Mouse (Mus musculus) liver, embryonic 15.5 days (tissue): ENCODE data around the gene Lingo1. TPM values are rescaled to one million over a fixed set of nuclear protein-coding genes. Genes with fewer than 3 reads are reported as not detected.

Experiments
- ATAC-seq: fragments of 200-750 bp; cut with Nextera tagmentation; 2 replicates; pipeline ENCODE4 v1.8.0; 2017; ENCODE audit warnings: moderate number of reproducible peaks, mild to moderate bottlenecking, moderate library complexity; ENCODE audit not compliant: insufficient read depth
- H3K27ac ChIP-seq: fragments of 300-500 bp; sonication (generic); replicated peaks from 2 replicates; pipeline ENCODE4 v1.5.1; 2015; ENCODE audit warnings: mild to moderate bottlenecking, inconsistent platforms
- H3K27me3 ChIP-seq: fragments of 300-500 bp; sonication (generic); 2 replicates; pipeline ENCODE4 v1.6.1; 2015; ENCODE audit warnings: mild to moderate bottlenecking, inconsistent platforms
- H3K36me3 ChIP-seq: fragments of 300-500 bp; sonication (generic); replicated peaks from 2 replicates; pipeline ENCODE4 v1.6.1; 2015; ENCODE audit warnings: moderate library complexity, mild to moderate bottlenecking, inconsistent platforms
- H3K4me1 ChIP-seq: fragments of 300-500 bp; sonication (generic); replicated peaks from 2 replicates; pipeline ENCODE4 v1.6.1; 2015; ENCODE audit warnings: inconsistent platforms
- H3K4me2 ChIP-seq: fragments of 300-500 bp; sonication (generic); 2 replicates; pipeline ENCODE4 v1.6.1; 2015; ENCODE audit warnings: moderate library complexity, mild to moderate bottlenecking, inconsistent platforms
- H3K4me3 ChIP-seq: fragments of 300-500 bp; sonication (generic); replicated peaks from 2 replicates; pipeline ENCODE4 v1.5.1; 2015; ENCODE audit warnings: mild to moderate bottlenecking, inconsistent platforms
- H3K9ac ChIP-seq: fragments of 300-500 bp; sonication (generic); 2 replicates; pipeline ENCODE4 v1.6.1; 2015; ENCODE audit warnings: moderate library complexity, mild to moderate bottlenecking, inconsistent platforms
- H3K9me3 ChIP-seq: fragments of 300-500 bp; sonication (generic); replicated peaks from 2 replicates; pipeline ENCODE4 v1.6.1; 2016; ENCODE audit warnings: inconsistent platforms
- WGBS: fragments of 180-500 bp; shearing (Covaris S2); methylation state at CpG from one replicate; pipeline ENCODE4 v1.1.7; 2015; ENCODE audit warnings: mixed read lengths; ENCODE audit not compliant: insufficient replicate concordance; 5-methylcytosine and 5-hydroxymethylcytosine counted together
- polyA plus RNA-seq: library from polyadenylated mRNA; unstranded; fragments of >200 nt; fragmentation: Nextera tagmentation; extraction: Ambion mirVana; gene quantifications from 2 replicates; pipeline ENCODE4 v1.2.1, GENCODE M21; 2015

The Lingo1 gene
- polyA plus RNA-seq, 1 experiment from 2014 or later: 0.24 TPM

DNA sequence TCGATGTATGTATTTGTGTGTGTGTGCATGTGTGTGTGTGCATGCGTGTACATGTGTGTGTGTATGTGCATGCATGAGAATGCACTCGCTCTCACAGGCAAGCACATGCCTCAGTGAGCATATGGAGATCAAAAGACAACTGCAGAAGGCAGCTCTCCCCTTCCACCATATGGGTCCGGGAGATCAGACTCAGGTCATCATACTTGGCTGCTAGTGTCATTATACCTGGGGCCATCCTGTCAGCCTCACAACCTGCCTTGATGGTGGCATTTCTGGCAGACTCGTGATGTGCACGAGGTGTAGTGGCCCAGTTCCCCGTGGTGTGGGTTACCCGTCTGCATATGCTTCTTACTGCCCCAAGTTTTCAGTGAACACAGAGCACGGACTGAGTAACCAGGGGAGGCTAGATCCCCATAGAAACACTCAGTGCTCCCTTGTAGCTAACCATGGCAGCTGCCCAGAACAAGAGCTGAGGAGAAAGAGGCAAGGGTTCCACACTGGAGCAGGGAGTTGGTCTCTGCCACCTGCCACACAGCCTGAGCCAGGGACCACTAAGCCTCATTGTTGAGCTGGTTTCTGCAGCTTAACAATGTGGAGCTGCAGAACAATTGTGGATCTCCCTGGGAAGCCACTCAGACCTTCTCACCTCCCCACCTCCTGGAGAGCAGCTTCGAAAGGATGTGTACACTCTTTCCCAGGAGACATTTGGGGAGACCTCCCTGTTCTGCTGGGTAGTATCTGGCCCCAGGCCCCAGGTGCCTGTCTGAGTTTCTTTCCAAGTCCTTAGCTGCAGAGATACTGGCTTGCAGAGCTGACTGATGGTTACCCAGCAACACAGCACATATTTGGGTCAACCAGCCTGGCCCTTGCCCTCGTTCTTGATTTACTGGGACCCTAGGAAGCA lies 212.9 kb downstream of the Lingo1 start:
- no peaks in the 10 kb centered on the region for H3K36me3 ChIP-seq
- 61% methylated on average over 11 of the region's 11 CpGs for WGBS
- H3K4me1 ChIP-seq: no peaks in the 10 kb centered on the region
- ATAC-seq: no peak
- H3K9me3 ChIP-seq: no peaks in the 10 kb centered on the region
- H3K27me3 ChIP-seq: no peaks in the 10 kb centered on the region
- no peak overlapping the region for H3K9ac ChIP-seq
- H3K4me2 ChIP-seq: no peak overlapping the region
- no peak overlapping the region for H3K4me3 ChIP-seq
- no peak overlapping the region for H3K27ac ChIP-seq

DNA sequence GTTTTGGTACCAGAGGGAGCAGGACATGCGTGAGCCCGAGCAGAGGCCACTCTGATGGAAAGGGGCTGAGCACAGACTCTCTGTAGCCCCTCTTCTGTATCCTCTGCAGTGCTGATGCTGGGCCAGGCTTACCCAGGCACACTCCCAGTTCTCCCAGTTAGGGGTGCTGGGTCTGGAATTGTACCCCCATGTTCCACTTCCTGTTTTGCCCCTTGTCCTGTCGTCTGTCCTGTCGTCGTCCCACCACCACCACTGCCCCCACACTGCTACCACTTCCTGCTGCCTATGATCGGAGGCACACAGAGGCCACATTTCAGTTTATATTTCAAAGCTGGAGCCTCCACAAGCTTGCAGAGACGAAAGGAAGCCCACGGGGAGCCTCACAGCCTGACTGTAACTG lies 213.6 kb downstream of the Lingo1 start:
- Histone ChIP-seq H3K27me3 (no peaks in the 10 kb centered on the region), H3K4me1 (no peaks in the 10 kb centered on the region), H3K27ac (no peak overlapping the region), H3K9ac (no peak overlapping the region), H3K4me2 (no peak overlapping the region), H3K36me3 (no peaks in the 10 kb centered on the region), H3K4me3 (no peak overlapping the region), H3K9me3 (no peaks in the 10 kb centered on the region)
- no peak for ATAC-seq
- 18% methylated on average over 8 of the region's 8 CpGs for WGBS

DNA sequence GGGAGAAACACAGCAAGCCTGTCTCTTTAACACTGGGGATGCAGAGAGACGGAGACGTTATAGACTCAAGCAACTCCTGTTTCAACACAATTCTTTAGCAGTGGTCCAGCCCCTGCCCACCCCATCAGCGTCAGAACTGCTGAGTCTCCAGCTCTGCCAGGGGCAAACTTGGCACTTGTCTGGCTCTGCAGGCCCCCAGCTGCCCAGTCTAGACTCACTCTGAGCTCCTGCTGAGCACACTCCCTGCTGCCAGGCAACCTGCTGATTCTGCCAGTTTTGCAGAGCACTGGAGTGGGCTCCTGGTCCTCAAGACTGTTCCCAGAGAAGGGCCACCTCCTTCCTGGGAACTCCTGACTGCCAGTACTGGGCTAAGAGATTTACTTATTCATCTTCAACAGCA lies 214.6 kb downstream of the Lingo1 start:
- ATAC-seq: no peak
- Histone ChIP-seq H3K4me3 (no peak overlapping the region), H3K27me3 (no peaks in the 10 kb centered on the region), H3K4me1 (no peaks in the 10 kb centered on the region), H3K4me2 (no peak overlapping the region), H3K9me3 (no peaks in the 10 kb centered on the region), H3K36me3 (no peaks in the 10 kb centered on the region), H3K27ac (no peak overlapping the region), H3K9ac (no peak overlapping the region)
- 58% methylated on average over 3 of the region's 3 CpGs for WGBS

DNA sequence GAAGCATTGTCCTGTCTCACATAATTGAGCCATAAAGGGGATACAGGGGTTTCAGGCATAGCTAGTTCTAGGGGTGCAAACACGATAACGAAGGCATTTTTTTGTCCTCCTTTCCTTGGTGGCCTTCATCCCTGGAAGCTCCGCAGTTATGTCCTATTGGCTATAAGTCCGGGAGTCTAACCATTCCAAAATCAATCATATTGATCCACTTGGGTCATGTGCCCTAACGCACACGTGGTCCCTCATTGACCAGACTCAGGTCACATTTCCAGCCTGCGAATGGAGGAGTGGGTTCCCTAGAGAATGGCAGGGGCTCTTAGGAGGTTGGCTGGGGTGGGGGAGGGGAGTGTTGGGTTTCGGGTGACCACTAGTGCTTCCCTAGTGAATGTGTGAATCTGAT lies 215.3 kb downstream of the Lingo1 start:
- Histone ChIP-seq H3K9ac (no peak overlapping the region), H3K4me1 (no peaks in the 10 kb centered on the region), H3K36me3 (no peaks in the 10 kb centered on the region), H3K27ac (no peak overlapping the region), H3K4me2 (no peak overlapping the region), H3K27me3 (no peaks in the 10 kb centered on the region), H3K9me3 (no peaks in the 10 kb centered on the region), H3K4me3 (no peak overlapping the region)
- no peak for ATAC-seq
- WGBS: 58% methylated on average over 8 of the region's 8 CpGs

DNA sequence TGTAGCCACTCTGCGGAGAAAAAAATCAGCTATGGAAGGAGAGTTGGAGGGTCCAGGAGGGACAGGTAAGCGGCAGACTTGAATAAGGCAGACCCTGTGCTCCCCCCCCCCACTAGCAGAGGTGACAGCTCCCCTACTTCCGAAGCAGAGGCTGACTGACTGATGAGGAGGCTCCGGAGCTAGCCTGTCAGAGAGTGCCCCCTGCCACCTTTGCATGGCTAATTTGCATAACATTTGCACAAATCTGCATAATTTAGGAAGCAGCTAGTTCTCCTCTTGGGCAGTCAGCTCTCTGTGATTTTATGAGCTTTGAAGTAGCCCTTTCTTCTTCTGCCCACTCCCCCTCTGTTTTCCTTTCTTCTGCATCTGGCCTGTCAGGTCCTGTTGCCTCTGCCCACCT lies 216.2 kb downstream of the Lingo1 start:
- Histone ChIP-seq H3K4me1 (no peaks in the 10 kb centered on the region), H3K9ac (no peak overlapping the region), H3K4me3 (no peak overlapping the region), H3K9me3 (no peaks in the 10 kb centered on the region), H3K4me2 (no peak overlapping the region), H3K36me3 (no peaks in the 10 kb centered on the region), H3K27ac (no peak overlapping the region), H3K27me3 (no peaks in the 10 kb centered on the region)
- WGBS: 23% methylated on average over 4 of the region's 4 CpGs
- ATAC-seq: no peak

DNA sequence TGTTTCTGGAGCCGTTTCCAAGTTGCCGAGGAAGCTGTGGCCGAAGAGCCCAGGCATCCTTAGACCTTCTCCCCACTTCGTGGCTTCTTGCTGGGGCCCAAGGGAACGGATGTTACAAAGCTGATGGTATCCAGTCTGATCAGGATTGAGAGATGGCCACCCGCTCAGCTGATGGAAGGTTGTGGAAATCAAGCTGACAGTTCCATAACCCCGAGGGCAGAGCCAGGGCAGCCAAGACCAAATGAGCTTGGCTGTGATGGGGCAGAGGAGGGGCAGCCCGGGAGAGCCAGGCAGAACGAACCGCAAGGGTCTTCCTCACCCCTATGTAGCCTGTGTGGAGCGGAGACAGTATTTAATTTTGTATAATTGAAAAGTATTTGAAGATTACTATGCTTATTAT lies 218.9 kb downstream of the Lingo1 start:
- Histone ChIP-seq H3K27ac (no peak overlapping the region), H3K4me1 (no peaks in the 10 kb centered on the region), H3K36me3 (no peaks in the 10 kb centered on the region), H3K4me3 (no peak overlapping the region), H3K4me2 (no peak overlapping the region), H3K27me3 (no peaks in the 10 kb centered on the region), H3K9ac (no peak overlapping the region), H3K9me3 (no peaks in the 10 kb centered on the region)
- ATAC-seq: no peak
- WGBS: 54% methylated on average over 11 of the region's 11 CpGs

DNA sequence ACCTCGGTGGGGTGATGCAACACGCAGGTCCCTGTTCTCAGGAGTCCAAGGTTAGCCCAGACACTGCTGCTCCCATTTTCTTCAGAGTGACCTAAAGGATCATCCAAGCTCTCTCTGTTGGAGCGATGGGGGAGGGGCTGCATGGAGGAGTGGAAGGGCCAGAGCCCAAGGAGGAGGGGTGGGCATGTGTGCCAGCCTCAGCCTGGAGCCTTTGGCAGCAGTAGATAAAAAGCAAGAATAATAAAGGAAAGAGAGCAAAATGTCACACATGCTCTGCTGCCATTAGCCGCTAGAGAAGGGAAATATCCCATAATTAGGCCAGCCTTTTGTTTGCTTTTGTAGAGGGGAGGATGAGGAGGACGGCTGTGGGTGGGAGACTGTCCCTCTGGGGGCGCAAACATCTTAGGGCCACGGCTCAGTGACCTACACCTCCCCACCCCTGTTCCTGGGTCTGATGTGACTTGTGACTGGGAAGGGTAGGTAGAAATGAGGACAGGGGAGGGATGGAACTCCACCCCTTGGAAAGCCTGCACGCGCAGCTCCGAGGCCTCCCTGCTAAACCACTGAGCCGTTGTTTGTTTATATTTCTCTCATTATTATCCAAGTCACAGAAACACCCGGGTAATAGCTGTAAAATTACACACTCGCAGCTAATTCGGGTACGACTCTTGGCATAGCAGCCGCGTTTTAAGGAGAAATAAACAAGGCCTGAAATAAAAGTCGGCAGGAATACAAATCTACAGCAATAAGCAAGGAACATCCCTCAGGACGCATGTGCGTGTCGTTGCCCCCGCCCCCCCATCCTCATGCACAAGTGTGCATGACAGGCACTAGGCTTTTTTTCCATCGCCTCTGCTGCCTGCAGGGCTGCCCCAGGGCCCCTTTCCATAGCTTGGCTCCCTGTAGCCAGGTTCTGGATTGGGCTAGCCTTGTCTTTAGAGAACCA lies 223.5 kb downstream of the Lingo1 start:
- H3K4me1 ChIP-seq: no peaks in the 10 kb centered on the region
- no peak for ATAC-seq
- H3K9me3 ChIP-seq: no peaks in the 10 kb centered on the region
- H3K27ac ChIP-seq: no peak overlapping the region
- H3K4me2 ChIP-seq: no peak overlapping the region
- H3K27me3 ChIP-seq: no peaks in the 10 kb centered on the region
- no peaks in the 10 kb centered on the region for H3K36me3 ChIP-seq
- WGBS: 52% methylated on average over 23 of the region's 23 CpGs
- H3K9ac ChIP-seq: no peak overlapping the region
- H3K4me3 ChIP-seq: no peak overlapping the region

Other genes with a start within 250 kb of the Lingo1 start
- 0.10 TPM in 1 of 2 replicates, not detected in the other for gene Odf3l1, start 68.2 kb upstream of the Lingo1 start, polyA plus RNA-seq
- gene Cspg4, start 68.6 kb upstream of the Lingo1 start, polyA plus RNA-seq: 0.61 and 0.75 TPM in 2 replicates
- gene Snx33, start 131.9 kb upstream of the Lingo1 start, polyA plus RNA-seq: 1.3 and 1.6 TPM in 2 replicates
- 40.3 and 42.6 TPM in 2 replicates for gene Imp3, start 141.0 kb upstream of the Lingo1 start, polyA plus RNA-seq
- 8.3 and 8.4 TPM in 2 replicates for gene Snupn, start 154.4 kb upstream of the Lingo1 start, polyA plus RNA-seq
- gene Ptpn9, start 198.5 kb upstream of the Lingo1 start, polyA plus RNA-seq: 3.1 and 3.5 TPM in 2 replicates